ENCODE assay signal across 14 mouse cellular contexts in genomic region chr2:17165016-17165415, GRCm38 (mm10).
"Had no signal": no experiment of that assay in that cellular context is flagged by ENCODE, and none has a peak within 500 bp of the region (broad histone marks: within the 10 kb centered on the region; RNA-seq: fewer than 3 reads in every experiment).

No protein-coding gene starts in this region.

- H3K9me3 ChIP-seq: liver, embryonic 12.5 days; megakaryocyte, embryonic 14.5 days; midbrain, embryonic 13.5 days; midbrain, embryonic 15.5 days; neural tube, embryonic 12.5 days; stomach, embryonic 15.5 days had no signal

- H3K36me3 ChIP-seq: liver, embryonic 12.5 days; midbrain, embryonic 13.5 days; midbrain, embryonic 15.5 days; neural tube, embryonic 12.5 days; stomach, embryonic 15.5 days had no signal

- ATAC-seq: liver, embryonic 12.5 days; midbrain, embryonic 13.5 days; midbrain, embryonic 15.5 days had no signal

- H3K9ac ChIP-seq: liver, embryonic 12.5 days; liver, embryonic 14.5 days; midbrain, embryonic 13.5 days; midbrain, embryonic 15.5 days; neural tube, embryonic 12.5 days; stomach, embryonic 15.5 days had no signal

- H3K4me3 ChIP-seq: liver, embryonic 12.5 days; megakaryocyte, embryonic 14.5 days; midbrain, embryonic 13.5 days; midbrain, embryonic 15.5 days; neural tube, embryonic 12.5 days; stomach, embryonic 15.5 days had no signal

- H3K27ac ChIP-seq: liver, embryonic 12.5 days; liver, embryonic 14.5 days; macrophage; midbrain, embryonic 13.5 days; midbrain, embryonic 15.5 days; neural tube, embryonic 12.5 days; stomach, embryonic 15.5 days; stomach, postnatal 0 days had no signal

- H3K4me1 ChIP-seq: liver, embryonic 12.5 days; megakaryocyte, embryonic 14.5 days; midbrain, embryonic 13.5 days; midbrain, embryonic 15.5 days; neural tube, embryonic 12.5 days; stomach, embryonic 15.5 days had no signal

- H3K27me3 ChIP-seq: liver, embryonic 12.5 days; megakaryocyte, embryonic 14.5 days; midbrain, embryonic 13.5 days; midbrain, embryonic 15.5 days; neural tube, embryonic 12.5 days; stomach, embryonic 15.5 days had no signal

- DNase-seq: right cerebral cortex, postnatal 14 days; thymus, adult 18-20 months; thymus, postnatal 14 days; thymus, postnatal 36 days had no signal

- H3K4me2 ChIP-seq: liver, embryonic 12.5 days; midbrain, embryonic 11.5 days; midbrain, embryonic 13.5 days; midbrain, embryonic 15.5 days; neural tube, embryonic 12.5 days; stomach, embryonic 15.5 days had no signal
